Mouse (Mus musculus) c-Kit-negative CD71-positive TER-119-positive erythroid progenitor cells, embryonic 14.5 days (primary cell): ENCODE measurements at regions not wholly inside any gene's neighbourhood (a gene's known extent, or its start where the extent isn't known, plus 50 kb on each side); places are given as distances from the start of the nearest gene placed in this dataset.

Source experiments
- DNase-seq: peaks from one replicate; pipeline ENCODE4 v3.0.0-alpha.2; 2013; ENCODE audit warnings: low read depth, low spot score

DNA sequence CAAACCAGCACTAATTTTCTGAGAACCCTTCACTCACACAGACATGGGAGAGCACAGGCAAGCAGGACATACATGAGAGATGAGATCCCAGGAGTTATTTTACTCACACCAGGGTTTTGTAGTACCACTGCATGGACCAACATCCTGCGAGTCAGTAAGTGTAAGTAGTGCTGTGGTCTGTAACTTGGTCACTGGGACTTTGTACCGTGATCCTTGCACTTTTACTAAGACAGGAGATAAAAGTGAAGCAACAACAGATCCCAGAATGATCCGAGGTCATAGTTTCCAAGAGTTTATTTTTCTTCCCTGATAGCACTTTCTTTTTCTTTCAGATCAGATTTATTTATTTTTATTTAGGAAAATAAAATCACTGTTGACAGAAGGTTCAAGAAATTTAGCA lies 54.1 kb upstream of the Mtap start:
- no peak for DNase-seq

DNA sequence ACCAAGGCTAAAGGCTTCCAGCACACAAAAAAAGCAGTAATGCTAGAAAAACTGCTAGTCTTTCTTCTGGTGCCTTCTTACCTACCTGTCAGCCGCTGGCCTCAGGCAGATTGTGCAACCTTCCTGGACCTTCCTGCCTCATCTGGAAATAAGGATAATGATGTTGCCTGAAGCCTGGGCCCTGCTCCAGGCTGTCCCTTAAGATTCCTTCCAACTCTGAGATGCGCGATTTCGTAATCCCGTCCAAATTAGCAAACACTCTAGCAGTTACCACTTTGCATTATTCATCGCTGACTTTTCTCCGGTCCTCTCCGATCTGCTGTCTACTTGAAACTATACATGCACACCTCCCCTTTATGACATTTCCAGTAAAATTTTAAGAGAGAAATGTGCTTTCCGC lies 58.4 kb upstream of the Mtap start:
- DNase-seq: no peak

GRCm38 (mm10) chr4:89074705-89075104 lies 62.2 kb upstream of the Mtap start:
- no peak for DNase-seq

DNA sequence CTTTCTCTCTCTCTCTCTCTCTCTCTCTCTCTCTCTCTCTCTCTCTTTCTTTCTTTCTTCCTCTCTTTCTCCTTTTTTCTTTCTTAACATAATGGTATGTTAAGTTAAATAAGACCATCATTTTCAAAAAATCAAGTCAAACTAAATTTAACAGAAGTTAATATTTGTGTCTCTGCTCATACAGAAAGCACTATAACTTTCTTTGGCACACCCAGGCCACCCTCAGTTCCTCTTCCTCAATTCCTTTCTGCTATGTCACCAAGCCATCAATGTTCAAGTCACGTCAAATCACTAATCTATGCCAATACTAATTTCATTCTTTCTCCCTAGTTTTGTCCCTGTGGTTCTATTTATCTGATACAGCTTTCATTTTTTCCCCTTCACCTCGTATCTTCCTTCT lies 66.5 kb upstream of the Mtap start:
- no peak for DNase-seq

- DNase-seq: no peak
Observed at GRCm38 (mm10) chr4:89064401-89064800, 72.5 kb upstream of the Mtap start.

DNA sequence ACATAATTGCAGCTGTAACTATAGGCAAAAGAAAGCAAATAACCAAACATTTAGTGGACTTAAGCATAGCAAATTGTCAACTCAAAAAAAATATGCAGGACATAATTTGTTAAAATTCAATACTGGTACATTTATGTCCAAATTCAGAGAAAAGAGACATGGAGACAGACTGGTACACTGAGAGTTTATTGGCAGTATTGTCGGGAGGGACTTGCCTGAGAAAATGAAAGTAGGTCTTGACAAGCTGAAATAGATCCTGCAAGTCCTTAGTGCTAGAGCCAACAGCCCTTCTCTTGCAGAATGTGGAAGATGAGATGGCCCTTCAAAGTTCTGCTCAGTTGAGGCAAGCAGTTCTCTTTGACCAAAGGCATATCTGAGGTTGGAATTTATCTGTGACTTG lies 74.5 kb upstream of the Mtap start:
- no peak for DNase-seq

- DNase-seq: no peak
Observed at GRCm38 (mm10) chr4:89061619-89062018, 75.3 kb upstream of the Mtap start.

GRCm38 (mm10) chr4:89057573-89057972 lies 79.3 kb upstream of the Mtap start:
- no peak for DNase-seq

DNA sequence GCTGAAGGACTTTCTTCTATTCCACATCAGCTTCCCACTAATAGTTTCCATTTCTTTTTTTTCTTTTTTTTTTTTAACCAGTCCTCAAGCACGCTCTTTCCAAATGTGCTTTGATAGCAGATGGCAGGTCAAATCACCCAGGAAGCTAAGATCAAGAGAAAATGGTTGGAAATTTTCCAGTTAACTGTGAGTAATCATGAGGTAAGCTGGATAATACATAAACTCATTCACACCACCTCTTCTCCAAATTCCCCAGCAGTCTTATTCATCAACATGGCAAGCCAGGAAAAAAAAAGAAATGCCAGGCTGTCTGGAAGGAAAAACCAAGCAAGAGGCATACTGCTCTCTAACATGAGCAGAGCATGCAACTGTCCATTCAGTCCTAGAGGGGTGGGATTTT lies 79.8 kb upstream of the Mtap start:
- no peak for DNase-seq

DNA sequence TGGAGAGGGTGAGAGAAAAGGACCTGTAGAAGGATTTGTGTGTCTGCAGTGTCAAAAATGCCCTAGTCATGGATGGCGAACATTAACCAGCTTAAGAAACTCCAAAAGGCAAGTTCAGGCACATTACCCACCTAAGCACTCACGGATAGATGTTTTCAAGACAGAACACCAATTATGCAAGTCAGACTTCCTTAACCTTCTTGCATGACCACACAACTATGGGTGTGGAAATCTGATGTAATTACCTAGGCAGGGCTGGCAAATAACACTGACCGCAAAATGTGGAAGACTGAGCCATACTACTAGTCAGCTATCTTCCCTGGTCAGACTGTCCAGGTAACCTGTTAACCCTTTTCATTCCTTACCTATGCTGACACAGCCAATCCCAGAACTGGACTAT lies 81.0 kb upstream of the Mtap start:
- DNase-seq: no peak

DNA sequence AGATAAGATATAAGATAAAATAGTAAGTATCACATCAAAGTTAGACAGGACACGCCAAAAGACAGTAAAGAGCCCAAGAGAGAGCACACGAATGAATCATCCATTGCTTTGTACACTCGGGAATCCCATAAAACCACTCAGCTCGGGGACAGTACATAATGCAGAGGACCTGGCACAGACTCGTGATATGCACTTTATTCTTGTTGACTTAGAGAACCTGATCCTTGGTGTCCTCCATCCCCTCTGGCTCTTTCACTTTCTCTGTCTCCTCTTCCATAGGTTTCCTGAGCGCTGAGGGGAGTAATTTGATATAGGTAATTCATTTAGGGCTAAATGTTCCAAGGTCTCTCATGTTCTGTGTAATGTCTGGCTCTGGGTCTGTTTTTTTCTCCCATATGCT lies 83.3 kb upstream of the Mtap start:
- DNase-seq: no peak

DNA sequence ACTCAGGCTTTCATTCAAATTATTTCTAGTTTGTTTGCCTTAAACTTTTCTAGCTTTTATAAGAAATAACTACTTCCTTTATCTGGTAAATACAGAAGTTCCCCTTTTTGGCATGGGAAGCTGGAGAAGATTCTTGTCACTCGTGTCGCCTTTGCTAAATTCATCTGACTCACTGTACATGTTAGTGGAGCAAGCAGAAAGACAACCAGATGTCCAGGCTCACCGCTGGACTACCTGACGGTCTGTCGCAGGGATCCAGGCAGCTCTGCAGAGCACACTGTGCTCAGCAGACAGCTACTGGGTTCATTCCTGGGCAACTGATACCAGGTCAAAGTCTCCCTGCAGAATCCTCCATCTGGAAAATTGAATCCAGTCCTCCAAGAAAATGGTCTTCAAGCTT lies 85.0 kb upstream of the Mtap start:
- DNase-seq: no peak

DNA sequence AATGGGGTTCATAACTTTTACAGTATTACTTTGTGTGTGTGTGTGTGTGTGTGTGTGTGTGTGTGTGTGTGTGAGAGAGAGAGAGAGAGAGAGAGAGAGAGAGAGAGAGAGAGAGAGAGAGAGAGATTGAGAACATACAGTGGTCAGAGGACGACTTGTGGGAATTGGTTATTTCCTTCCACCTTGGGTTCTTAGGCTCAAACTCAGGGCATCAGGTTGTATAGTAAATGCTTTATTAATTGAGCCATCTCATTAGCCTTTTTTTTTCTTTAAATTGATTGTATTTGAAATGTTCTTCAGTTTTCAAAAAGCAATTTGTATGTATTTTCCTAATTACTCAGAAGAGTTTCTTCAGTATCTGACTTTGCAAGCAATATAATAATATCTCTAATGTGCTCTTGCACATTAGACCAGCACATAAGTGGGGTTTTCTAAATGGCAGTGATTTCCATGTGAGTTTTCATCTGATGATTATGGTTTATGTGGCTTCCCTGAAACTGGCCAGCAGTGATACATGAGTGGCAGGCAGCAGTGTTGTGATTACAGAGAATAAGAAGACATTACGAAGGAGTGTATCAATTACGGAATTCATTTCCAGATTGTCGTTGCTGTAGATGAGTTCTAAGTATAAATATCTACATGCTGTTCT lies 86.2 kb upstream of the Mtap start:
- no peak for DNase-seq

DNA sequence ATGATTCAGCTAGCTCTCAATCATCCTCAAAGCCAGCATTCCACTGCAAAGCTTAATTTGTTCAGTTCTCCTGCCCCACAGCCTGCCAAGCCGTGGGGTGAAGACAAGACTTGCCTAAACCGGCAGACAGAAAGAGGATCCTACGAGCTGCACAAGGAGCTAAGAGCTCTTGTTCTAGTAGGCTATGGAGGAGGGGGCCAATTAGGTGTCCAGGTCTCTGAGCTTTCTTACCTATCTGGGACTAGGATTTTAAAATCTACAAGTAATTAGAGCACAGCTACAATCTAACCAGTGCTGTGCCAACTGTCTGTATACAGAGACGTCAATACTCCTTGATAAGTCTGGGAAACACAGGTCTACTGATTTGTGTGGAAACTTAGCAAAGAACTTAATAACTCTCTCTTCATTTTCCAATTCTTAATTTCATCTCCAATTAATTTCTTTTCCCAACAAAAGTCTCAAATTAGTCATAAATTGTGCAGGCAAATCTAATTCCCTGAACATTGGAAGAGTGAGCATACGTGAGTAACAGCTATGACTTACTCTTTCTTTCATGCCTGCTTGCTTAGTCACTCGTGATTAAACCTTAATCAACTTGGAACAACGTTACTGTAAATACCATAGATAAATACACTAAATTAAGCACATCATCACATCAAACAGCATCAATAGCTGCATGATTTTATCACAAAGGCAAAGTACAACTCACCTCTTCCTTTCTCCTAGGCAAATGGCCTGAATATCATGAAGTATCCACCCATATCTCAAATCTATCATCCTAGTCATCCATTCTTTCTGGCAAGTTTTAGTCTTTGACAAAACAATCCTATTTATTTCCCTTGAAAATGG lies 87.1 kb upstream of the Mtap start:
- no peak for DNase-seq

DNA sequence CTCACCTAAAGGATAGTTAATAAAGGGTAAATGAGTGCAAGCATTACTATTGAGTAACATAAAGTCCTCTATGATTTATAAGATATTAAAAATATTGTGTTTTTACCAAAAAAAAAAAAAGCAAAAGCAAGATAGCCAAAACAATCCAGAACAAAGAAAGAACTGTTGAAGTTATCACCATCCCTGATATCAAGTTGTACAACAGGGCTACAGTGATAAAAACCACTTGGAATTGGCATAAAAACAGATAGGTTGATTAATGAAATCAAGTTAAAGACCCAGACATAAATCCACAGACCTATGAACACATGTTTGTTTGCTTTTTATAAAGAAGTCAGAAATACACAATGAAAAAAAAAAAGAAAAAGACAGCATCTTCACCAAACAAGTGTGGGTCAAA lies 92.4 kb upstream of the Mtap start:
- DNase-seq: no peak

DNA sequence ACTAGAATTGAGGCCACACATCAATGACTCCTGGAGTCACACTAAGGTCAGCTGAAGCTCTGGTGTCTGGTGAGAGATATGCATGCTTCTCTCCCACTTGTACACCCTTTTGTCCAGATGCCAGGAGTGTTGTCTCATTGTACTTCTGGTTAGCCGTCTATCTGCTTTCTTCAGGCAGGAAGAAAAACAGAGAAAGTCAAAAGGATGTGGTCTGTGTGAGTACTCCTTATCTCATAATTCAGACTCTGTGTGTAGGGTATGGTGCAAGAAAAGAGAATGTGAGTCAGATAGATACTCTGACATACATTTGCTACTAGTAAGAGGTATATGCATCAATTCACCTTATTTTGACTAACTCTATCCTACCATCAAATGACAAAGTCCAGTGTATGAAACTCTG lies 92.9 kb upstream of the Mtap start:
- DNase-seq: no peak

DNA sequence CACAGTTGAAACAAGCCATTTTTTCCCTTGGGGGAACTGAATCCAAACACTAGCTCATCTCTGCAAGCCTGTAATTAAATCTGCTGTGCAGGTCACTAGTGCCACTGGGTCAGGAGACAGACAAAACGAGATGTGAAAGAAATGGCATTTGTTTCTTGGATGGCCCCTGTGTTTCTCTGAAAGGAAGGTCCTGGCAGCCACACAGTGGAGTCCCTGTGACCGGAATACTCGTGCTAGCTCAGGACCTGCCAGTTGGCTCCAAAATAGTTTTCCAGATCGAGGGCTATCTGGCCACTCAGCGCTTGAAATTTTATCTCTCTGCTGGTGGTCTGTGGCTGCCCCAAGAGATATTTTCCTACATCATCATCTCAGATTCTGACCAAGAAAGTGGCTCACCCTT lies 96.1 kb upstream of the Mtap start:
- no peak for DNase-seq

DNA sequence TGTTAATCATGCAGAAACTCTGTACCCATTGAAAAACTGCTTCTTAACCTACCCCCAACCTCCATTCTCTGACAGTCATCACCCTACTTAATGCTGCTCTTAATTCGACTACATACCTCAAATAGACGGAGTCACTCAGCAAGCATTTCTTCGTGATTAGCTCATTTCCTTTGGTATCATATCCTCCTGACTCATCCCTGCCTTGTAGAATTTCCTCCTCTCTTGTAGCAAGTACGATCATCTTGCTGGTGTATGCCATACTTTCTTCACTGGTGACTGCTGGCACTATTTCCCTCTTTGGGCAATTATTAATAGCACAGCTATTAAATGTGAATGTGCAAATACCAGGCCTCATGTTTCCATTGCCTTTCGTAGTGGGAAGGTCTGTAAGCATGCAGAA lies 98.0 kb upstream of the Mtap start:
- DNase-seq: no peak

DNA sequence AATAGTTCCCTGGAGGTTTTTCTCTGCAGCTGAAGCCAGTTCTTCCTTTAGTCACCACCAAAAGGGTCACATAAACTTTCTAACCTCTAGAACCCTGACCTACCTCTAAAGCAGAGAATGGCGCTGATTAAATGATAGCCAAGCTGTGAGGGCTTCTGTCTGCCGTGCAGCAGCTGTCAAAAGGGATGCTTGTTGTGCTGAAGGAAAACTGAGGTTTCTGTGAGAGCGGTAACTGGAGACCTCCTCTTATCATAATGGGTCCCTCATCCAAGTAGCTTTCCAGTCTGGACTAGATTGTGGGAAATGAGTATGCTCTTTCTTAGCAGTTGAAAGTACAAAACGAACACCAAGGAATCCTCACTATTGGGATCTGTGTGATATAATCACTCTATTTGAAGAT lies 98.8 kb upstream of the Mtap start:
- no peak for DNase-seq

DNA sequence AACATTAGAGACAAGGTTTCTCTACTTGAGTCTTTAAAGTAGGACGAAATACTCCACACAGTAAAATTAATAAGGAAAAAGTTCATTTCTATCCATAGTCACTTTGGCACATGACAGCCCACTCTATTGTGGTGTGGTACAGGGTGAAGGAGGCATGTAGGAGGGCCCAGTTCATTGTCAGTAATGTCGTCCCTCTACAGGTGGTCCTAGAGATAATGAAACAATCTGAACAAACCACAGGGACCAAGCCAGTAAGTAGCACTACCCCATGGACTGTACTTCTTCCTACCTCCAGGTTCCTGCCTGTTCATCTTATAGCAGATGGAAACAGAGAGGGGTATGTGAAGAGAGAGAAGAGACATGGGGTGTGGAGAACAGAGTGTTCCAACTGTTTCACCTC lies 102.1 kb upstream of the Mtap start:
- no peak for DNase-seq

DNA sequence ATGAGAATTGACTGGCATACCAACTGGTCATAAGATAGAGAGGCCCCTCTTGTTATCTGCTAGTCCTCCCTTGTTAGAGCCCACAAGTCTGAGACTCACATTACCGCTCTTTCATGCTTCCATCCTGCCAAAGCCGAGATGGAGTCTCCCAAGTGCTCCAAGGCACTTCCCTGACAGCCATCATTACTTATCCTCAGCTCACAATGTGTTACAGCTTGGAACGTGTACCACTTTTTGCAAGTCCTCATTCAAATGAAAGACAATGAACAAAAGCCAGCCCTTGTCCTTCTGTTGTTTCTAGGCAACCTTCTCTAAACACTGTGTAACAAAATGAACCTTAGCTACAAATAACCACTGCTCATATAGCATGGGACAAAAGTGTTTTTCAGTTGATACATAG lies 102.6 kb upstream of the Mtap start:
- no peak for DNase-seq

DNA sequence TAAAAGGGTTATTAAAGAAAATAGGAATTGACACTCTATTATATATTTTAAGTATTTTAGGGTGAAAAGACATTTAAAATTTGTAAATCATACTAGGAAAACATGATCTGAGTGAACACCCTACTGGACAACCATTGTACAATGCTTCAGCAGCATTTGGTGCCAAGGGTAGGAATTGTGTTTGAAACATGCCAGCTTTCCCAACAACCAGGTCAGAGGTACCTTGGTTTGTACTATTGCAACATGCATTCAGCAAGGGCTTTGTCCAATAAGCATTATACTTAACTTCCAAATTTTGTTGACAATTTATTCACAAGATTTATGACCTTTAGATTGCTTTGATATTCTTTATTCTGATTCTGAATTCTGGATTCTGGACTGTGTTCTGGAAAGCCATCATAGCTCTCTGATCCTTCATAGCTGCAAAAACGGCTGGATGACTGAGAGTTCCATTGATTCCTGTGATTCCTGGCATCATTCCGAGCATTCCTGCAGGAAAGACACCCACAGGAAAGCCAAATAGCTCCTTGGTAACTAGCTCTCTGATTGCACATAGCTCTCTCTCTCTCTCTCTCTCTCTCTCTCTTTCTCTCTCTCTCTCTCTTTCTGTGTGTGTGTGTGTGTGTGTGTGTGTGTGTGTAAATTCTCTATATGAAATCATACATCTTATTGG lies 124.1 kb upstream of the Mtap start:
- no peak for DNase-seq

DNA sequence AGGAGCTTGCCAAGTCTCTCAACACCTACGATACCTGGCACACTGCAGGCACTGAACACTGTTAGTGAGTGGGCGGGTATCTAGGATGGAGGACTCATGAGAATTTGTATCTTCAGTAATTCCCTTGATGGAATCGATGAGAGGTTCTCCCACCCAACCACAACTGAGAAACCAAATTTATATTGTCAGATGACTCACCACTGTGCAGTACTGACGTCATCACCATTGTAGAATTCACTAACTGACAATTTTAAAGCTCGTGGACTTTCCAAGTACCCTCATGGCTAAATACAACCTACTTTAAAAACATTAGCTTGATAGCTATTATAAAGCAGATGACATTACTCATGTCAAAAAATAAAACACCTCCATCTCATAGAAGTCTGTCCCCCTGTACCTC lies 128.4 kb upstream of the Mtap start:
- DNase-seq: no peak
